Mouse (Mus musculus) left cerebral cortex, postnatal 25 days (tissue): ENCODE measurements around the gene Sis. TPM values are rescaled to one million over a fixed set of nuclear protein-coding genes. Genes with fewer than 3 reads are reported as not detected.

Experiments used
- DNase-seq, 2 experiments: peaks; one replicate each; pipeline ENCODE4 v3.0.0; 2022; ENCODE audit warnings: low spot score in 2 of 2, mixed read lengths in 1 of 2
- intact Hi-C: fragments of 180-260 bp; cut with DNase I; formaldehyde crosslinking; loops from one replicate; pipeline ENCODE4 v1.15.1; 2025
- total RNA-seq, 2 experiments: library from RNA; stranded (reverse); gene quantifications; 2 replicates each; pipeline ENCODE4 v1.2.3; 2021

The Sis gene
- under 1 TPM in 1 of 2 experiments, not detected in 1; 0.05 TPM for total RNA-seq

DNA sequence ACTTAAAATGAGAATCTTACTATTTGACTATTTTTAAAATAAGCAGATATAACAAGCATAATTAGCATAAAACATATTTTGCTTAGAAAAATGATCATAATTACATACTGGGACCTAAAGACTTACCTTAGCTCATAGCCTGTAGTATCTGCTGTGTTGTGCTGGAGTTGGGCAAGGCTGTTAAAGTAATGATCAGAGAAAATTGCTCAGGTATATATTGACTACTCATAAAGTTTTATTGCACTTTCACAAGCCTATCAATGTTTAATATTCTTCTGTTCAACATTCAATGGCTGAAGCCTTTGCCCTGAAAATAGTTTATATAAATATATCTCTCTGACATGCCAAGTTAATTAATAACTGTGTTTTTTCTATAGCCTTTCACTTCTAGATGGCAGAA, at the start of gene Sis:
TSS of gene Sis (minus strand) at position 189 of the 400 bp plus-strand sequence.
- no peak for DNase-seq

DNA sequence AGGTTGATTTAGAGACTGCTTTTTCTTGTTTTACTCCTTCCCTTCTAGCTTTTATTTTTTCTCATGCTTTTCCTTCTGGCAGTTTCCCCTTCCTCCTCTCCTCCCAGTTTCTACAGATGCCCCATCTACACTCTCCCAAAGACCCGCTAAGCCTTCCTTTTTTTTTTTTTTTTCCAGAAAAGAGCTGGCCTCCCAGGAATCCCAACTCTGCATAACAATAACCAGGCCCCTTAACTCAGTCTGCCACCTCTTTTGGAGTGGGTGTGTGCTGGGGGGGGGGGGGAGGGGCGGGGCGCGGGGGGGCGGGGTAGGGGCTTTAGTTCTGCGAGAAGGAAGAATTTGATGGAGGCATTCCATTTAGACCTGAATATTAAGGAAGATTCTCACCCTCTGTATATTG, 38.4 kb upstream of the Sis start:
- DNase-seq, result no peak
- intact Hi-C loops, result no loop called here

More for the DNA sequence above, at the start of gene Sis:
- intact Hi-C loops, result no loop called here

DNA sequence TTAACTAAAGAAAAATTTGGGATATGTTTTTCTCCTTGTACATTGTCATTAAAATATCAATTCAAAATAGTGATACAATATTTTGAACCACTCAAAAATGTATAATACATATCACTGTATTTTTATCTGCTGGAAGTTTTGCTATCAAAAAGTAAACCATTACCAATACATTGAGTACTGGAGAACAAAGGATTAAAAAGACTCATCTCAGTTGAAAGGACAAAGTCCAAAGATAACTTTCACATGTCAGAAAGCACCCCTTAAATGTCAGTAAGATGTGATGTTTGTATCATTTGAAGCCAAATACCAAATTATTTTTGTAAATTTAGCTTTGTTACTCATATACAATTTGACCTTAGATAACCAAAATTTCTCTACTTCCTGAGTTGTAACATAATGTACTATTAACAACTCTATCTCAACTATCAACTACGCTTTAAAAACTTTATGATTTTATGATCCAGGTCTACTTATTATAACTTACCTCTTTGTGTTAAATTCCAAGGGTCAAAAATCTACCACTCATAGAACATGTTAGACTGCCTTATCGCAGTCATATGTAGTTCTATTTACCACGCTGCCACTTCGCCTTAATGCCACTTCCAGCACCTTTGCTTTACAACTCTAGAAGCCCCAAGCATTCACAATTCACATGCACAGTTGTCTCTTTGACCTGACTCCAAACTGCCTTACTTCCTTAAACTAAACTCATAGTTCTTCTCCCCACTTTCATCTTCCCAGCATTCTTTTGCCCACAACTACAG, 35.5 kb upstream of the Sis start:
- DNase-seq, result no peak
- intact Hi-C loops, result no loop called here

DNA sequence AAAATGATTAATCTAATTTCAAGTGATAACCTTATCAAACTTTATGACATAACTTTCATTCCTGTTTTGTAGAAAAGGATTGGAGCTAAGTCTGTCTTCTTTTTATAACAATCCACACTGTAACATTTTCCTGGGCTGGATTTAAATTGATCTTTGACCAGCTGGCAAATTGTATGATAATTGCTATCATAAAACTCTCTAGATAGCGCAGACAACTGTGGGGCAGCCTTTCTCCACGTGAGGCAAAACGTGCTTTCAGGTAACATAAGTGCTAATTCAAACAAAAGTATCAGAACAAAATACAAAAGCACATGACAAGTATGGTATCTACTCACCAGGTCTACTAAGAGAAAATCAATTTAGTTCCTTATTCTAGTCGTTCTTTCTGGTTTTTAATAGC, 29.9 kb upstream of the Sis start:
- no peak for DNase-seq
- intact Hi-C loops, result no loop called here

DNA sequence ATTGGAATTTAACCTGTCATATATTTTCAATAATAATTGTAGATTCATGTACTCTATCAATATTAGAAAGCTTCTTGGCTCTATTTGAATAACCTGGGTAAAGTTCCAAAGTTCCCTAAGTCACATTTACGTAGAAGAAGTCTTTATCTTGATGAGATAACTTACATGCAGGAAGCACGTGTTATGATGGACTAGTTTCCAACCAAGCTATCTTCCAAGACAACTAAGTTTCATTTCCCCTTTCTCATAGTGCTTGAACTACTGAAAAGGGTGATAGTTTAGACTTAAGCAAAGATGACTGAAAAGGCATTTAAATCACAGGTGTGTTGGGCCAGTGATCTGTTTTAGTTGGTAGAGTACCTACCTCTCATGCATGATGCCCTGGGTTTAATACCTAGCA, 23.3 kb upstream of the Sis start:
- intact Hi-C loops, result no loop called here
- DNase-seq, result no peak

DNA sequence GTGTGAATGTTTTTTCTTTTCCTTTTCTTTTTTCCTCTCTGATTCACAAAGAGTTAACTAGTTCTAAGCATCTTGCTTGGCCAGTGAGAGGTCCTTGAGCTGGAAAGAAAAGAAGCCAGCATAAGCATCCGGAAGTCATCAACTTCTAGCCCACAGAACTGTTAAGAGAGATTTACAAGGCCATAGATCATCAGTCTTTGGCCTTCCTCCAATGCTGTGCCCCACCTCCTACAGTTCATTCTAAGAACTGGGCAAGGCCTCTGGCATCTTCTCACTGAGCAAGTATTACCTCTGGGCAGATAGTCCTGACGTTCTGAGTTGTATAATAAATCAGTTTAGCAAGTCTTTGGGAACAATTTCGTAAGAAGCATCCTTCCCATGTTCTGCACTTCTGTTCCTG, 8.9 kb upstream of the Sis start:
- no peak for DNase-seq
- intact Hi-C loops, result no loop called here

DNA sequence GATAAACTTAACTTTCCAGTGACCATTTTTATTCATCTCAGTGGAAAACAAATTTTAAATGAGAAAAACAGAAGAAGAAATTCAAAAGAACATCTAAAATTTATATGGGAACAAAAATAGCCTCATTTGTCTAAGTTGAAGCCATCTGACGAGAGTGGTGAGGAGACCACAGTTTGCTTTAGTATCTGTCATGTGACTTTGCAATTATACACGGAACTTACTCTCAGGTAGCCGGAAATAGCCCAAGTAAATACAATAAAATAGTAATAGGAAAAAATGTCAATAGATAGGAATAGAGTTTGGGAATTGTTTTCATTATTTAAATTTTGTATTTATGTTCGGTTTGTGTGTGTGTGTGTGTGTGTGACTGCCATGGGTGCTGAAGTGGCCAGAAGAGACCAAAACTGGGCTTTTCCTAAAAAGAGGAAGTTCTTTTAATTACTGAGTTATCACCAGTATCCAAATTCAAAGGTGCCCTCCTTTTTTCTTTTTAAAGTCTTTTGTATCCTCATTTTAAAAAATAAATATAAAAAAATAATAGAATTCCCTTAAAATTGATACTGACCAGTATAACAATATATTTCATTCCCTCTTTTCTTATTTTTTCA, 48.6 kb downstream of the Sis start:
- intact Hi-C loops, result no loop called here

DNA sequence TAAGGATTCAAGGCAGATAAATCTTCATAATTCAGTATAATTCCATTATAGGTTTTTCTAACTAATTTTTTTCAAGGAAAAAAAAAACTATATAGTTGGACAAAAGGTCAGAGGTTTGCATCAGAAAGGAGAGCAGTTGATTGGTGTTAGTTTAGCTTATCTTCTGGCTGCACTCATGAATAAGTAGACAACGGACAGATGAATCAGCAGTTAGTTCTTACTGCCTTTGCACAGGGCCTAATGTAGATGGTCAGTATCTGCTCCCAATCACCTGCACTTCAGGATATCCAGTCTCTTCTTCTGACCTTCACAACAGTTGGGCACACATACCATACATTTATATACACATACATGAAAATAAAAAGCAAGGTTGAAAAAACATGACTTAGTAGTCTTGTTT, 85.2 kb downstream of the Sis start:
- DNase-seq, result no peak
- intact Hi-C loops, result no loop called here

More for the DNA sequence above, 48.6 kb downstream of the Sis start:
- no peak for DNase-seq

DNA sequence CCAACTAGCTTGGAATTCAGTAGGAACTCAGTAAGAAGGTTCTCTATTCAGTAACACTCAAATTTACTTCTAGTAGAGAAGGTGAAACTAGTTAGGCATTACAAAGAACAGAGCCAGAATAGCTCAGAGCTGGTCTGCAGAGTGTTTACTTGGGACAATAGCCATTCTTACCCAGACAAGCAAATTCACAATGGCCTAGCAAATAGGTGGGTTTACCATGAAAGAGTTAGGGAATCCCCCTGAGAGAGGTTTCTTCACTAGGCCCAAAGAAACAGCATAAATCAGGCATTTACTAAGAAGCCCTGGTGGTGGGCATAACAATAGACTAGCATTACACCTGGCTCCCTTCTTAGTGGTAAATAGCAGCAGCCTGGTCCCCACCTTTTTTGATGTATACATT, 99.5 kb downstream of the Sis start:
- no peak for DNase-seq
- intact Hi-C loops, result no loop called here

DNA sequence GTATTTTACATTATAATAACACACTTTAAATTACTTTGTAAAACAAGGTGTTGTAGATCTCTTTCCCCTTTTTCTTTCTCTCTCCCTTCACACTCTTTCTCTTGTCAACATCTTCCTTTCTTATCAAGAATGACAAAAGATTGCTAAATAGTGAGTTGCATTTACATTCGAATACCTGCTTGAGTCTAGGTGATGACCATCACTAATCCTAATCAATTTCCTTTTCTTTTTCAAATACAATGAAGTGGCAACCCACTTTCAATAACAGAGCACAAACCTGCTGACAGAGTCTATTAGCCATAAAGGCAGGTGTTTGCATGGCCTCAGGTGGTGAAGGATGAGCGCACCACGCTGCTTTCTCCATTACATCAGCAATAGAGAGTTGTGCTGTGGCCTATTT, 108.9 kb downstream of the Sis start:
- DNase-seq, result no peak
- intact Hi-C loops, result no loop called here

DNA sequence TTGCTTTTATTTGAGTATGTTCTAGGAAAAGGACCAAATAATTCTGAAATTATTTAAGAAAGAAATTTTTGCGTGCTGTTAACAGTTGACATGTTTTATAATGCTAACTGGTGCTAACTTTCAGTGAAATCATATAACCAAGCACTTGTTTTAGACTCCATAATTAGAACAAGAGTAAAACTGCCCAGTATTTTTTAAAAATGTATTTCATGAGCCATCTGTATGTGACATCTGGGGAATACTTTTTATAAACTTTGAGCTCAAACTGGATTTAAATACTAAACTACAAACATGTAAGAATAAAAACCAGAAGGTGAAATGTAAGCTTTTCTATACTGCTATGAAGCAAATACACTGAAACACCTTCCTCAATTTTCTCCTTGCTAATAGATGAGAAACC, 112.3 kb downstream of the Sis start:
- DNase-seq, result peak in 1 of 2 experiments; percentile 57
- intact Hi-C loops, result no loop called here

DNA sequence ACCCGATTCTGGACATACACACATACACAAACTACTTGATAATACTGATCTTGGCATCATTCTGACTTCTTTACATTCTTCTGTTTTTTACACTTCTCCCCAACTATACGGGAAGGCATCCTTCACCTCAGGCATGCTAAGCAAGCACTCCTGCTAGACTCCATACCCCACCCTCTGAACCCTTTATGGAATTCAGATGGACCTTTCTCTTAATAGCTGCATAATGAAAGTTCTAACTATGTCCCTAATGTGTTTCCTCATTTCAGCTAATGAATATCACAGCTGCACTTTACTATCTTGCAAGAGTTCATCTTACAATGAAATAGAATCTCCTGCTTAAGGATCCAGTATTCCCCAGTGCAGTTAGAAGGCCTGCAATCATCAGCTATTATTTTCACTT, 127.0 kb downstream of the Sis start:
- DNase-seq, result no peak
- intact Hi-C loops, result no loop called here

Other genes with a start within 250 kb of the Sis start
- 10 to 100 TPM; 68.8 to 70.9 TPM for gene Slitrk3, start 89.9 kb upstream of the Sis start, total RNA-seq